Mouse (Mus musculus) ZHBTc4 (cell line): Measurements from ENCODE around the gene Il6st.

Source experiments
- DNase-seq: peaks from one replicate; pipeline ENCODE4 v3.0.0-alpha.2; 2011; ENCODE audit warnings: low read depth, low spot score

Il6st gene

DNA sequence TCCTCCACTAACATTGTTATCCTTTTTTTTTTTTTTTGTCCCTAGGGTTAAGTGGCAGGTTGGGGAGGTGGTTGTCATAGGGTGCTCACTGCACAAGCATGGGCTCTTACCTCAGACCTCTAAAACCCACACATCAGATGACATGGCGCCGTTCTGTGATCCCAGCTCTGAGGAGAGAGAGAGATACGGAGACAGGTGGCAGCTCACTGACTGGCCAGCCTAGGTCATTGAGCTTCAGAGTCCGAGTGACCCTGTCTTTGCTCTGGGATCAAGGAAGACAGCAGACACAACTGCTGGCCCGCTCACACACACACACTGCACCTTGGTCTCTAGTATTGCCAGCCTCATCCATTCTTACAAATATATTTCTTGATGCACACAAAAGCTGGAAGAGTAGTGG lies 18.7 kb downstream of the Il6st start:
- DNase-seq: no peak

DNA sequence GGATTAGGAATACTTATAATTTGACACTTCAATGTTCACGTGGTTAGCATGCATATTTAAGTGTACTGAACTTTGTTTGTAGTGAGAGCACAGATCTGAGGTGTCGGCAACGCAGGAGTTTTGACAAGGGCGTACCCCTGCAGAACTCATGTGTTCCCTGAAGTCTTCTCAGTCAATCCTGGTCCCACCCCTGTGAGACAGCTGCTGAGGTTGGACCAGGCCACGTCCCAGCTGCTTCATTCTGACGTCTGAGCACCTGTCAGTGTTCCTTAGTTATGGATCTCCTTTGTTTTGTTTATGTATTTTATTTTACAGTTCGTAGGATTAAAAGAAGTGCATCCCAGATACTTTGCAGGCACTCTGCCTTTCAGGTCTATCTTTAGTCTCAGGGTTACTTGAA lies 19.1 kb downstream of the Il6st start:
- DNase-seq: no peak

DNA sequence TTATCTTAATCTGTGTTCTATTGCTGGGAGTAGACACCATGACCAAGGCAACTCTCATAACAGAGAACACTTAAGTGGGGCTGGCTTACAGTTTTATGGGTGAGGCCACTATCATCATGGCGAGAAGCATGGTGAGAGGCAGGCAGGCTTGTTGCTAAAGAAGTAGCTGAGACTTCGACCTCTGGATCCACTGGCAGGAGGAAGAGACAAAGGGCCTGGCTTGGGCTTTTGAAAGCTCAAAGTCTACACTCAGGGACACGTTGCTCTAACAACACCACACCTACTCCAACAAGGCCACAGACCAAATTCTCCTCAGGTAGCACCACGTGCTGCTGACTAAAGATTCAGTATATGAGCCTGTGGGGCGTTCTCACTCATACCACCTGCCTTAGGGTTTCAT lies 22.4 kb downstream of the Il6st start:
- peak; percentile 29 for DNase-seq

DNA sequence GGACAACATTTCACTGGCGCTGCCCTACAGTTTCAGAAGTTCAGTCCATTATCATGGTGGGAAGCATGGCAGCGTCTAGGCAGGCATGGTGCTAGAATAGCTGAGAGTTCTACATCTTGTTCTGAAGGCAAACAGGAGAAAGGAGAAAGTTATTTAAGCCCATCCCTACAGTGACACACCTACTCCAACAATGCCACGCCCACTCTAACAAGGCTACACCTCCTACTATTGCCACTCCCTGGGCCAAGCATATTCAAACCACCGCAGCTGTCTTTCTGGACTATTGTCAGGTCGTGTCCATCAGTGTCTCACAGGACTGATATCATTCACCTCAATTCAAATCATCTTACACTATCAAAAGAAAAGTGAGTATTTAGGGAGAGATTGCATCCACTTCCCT lies 22.8 kb downstream of the Il6st start:
- DNase-seq: peak; percentile 70

DNA sequence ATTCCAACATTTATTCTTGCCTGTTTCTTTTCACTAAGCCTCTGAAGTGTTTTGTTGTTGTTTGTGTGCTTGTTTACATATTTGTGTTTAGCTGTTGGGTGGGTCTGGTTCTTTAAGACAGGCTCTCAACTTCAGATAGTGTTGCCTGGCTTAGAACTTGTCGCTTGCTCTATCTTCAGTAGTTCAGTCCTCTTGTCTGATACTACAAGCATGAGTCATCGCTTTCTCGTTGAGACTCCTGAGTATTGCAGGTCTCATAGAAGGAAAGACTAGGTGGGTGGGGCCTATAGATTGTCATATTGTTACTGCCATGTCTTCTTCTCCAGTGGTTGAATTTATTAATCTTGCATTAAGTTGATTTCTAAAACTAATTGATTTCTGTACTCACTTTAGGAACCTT lies 26.2 kb downstream of the Il6st start:
- DNase-seq: no peak

DNA sequence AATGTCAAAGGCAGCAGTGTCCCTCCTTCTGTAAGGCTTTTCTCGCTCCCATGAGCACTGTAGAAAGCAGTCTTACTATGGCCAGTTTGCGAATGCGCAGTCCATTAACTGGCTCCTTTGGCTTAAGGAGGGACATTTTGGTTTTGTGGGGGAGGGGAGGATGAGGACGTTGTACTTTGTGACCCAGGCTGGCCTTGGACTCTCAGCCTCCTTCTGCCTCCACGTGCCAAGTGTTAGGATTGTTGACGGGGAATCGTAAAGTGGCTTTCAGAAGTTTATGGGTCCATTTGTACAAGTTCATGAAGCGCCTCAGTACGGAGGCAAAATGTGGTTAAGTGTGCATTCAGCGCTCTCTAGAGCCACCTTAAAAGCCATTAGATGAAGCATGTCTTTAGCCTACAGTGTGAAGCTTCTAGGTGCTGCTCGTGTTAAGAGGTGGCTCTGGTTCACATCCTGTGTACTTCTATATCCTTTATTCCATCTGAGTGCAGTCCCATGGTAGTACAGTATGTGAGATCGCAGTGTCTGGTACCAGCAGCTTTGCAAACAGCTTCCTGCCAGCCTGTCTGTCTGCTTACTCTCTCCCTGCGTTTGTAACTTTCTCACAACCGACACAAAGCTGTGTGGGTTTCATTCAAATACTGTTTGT lies 27.9 kb downstream of the Il6st start:
- DNase-seq: no peak

DNA sequence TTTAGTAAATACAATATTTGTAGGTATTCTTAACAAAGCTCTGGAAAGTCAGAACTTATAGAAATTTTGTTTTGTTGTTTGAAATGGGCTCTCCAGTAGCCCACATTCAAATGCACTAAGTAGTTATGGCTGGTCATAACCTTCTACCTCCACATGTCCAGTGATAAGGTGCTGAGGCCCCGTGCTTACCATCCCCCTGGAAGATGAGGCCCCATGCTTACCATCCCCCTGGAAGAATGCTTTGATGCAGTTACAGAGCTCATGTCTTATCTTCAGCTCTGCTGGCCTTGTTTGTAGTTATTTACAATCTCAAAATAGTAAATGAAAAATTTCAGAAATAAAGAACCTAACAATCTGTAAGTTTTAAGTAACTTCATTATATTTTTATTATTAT lies 28.4 kb downstream of the Il6st start:
- no peak for DNase-seq

DNA sequence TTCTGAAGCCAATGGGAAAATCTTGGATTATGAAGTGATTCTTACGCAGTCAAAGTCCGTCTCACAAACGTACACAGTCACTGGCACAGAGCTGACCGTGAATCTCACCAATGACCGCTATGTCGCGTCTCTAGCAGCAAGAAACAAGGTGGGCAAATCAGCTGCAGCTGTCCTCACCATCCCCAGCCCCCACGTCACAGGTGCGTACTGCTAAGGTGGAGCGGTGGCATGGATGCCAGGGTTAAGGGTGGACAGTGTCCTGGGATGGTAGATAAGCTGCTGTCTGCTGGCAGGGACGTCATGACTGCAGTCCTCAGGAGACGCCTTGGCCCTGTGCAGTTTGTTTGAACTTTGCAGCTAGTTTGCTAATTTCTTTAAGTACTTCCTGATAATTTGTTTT lies 30.7 kb downstream of the Il6st start:
- DNase-seq: no peak

DNA sequence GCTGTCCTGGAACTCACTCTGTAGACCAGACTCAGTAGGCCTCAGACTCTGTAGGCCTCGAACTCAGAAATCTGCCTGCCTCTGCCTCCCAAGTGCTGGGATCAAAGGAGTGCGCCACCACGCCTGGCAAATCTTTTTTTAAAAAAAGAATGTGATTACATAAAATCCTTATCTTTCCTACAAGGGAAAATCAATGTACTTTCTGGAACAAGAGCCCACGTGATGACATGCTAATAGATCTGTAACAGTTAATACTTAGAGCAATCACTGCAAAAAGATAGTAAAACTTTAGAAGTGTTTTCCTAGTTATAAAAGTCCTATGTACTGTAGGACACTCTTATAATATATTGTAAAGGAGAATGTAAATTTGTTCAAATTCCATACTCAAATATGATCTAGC lies 36.2 kb downstream of the Il6st start:
- DNase-seq: no peak

DNA sequence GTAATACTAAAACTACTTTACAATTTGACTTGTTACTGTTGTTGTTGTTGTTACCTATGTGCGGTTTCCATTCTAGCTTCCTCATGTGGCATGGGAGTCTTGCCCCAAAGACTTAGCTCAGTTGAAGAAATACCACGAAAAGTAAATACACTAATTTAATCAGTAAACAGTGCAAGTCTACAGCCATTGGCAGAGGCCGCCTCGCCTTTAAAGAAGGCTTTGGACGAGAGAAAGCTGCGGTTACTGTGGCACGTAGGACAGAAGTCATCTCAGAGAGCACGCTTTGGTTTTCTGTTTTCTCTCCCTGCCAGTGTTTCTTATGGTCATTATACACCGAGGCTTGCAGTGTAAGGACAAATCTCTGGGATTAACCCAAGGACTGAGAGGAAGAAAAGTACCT lies 36.6 kb downstream of the Il6st start:
- no peak for DNase-seq

DNA sequence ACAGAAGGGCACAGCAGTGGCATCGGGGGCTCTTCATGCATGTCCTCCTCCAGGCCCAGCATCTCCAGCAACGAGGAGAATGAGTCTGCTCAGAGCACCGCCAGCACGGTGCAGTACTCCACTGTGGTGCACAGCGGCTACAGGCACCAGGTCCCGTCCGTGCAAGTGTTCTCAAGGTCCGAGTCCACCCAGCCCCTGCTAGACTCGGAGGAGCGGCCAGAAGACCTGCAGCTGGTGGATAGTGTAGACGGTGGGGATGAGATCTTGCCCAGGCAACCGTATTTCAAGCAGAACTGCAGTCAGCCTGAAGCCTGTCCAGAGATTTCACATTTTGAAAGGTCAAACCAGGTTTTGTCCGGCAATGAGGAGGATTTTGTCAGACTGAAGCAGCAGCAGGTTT lies 40.0 kb downstream of the Il6st start:
- no peak for DNase-seq

DNA sequence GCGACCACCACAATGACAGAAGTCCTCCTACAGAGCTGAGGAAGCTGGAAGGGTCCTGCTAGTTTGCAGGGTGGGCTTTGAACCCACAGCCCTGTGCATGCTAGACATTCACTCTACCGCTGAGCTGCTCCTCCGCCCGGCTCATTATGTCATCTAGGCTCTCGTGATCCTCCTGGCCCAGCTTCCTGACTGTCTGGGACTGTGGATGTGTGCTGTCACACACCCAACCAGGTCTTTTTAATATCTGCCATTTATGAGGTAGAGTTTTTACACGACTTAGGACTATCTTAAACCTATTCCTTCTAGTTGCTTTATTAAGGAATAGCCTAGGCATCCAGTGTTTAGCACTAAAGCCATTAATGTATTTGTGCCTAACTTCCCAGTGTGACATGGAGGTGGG lies 41.6 kb downstream of the Il6st start:
- DNase-seq: no peak

DNA sequence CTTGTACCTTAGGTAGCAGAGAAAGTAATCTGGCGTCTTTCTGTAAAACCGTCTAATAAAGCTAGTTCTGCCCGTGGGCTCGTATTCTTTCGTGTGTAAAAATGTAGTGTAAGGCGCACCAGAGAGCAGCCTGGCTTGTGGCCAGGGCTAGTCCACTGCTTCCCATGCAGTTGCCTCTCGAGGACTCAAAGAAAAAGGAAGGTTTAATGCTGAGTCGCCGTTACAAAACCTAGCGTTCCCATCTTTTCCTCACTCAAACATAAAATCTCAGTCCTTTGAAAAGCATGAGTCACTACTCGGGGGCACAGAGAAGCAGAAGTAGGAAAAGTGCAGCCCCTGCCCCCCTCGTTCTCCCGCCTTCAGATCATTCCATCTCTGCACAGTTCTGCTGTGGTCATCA lies 42.9 kb downstream of the Il6st start:
- no peak for DNase-seq

DNA sequence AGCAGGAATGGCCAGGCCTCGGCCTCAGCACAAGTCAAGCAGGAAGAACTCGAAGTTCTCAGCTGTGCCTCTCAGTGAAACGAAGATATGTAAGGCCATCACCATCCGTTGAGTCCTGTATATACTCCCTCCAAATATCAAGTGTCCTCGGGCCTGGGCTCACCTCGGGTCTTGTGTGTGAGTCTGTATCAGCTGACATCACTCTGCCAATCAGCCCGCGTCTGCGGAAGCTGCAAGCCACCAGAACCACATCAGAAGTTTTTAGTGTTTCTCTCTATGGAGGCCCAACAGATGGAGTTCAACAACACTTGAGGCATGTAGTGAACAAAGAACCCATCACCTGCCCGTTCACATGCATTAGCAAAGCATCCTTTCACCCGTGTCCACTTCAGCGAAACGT lies 43.8 kb downstream of the Il6st start:
- no peak for DNase-seq

DNA sequence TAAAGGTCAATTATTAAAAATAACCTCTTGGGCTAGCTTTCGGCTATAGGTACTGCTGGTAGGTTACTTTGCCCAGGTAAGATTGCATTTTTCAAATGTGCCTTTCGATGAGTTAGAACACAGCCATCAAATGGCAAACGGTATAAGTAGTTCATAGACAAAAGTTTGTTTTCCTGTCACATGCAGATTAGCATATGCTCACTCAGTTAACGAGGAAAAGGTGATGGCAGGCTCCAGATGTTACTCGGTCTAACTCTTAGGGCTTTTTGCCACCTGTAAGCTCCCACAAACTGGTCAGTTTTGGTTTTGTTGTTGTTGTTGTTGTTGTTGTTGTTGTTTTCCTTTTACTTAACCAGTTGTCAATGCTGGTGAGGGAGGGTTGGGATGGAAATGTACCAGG lies 44.6 kb downstream of the Il6st start:
- DNase-seq: no peak

DNA sequence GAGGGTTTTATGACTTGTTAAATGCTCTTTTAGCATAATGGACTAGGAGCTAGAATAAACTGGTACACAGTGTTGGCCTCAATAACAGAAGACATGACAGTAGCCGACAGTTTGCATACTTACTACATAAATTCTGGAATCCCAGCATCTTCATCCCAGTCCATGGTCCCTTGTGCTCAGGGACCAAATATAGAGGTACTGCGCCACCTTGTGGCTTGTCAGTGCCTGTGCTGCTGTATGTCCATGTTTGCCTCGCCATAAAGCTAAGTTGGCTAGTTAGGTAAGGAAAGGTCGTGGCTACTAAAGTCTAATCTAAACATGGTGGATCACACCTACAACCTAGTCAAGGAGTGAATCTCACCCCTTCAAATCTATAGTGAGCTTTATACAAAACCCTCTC lies 45.6 kb downstream of the Il6st start:
- peak; percentile 83 for DNase-seq

DNA sequence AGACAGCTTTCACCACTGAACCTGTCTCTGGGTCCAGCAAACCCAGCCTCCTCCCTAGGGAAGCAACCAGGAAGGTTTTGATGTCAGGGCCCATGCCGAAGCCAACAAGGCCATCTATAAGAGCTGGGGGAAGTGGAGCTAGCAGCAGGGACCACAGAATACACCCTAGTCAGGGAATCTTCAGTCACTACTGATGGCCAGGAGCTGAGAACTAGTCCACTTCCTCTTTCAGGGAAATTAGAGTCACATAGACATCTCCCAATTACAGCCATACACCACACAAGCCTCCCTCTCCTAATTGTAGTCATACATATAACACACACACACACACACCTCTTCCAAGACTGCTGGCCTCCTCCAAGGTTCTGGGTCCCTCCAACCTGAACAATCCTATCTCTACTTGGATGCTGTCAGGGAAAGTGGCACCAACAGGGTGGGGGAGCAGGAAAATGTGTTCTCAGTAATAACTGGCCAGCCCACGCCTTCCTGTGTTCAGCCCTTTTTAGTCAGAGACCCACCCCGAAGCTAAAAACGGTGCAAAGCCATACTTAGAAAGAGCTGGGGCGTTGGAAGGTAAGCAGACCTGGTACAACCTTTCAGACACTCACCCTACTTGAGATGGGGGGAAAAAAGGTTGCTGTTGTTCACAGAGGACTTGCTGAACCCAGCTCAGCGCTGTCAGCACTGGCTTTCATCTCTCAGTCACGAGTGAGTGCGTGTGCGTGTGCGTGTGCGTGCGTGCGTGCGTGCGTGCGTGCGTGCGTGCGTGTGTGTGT lies 46.8 kb downstream of the Il6st start:
- peak; percentile 38 for DNase-seq

DNA sequence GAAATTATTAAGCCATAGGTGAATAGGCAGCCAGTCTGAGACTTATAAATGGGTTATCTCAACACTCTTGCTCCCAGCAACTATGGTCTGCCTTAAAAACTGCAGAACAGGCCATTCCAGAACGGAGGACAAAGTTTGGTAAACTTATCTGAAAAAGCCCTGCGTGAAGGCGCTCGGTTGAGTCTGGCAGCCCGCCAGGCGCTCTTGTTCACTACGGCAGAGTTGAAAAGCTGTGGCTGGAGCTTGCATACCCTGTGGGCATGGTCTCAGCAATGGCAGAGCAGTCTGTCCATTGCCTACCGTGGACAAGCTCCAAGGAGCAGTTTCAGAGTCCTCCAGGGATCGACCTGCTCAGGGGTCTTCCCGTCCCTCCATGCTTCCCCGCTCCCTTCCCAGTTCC lies 47.4 kb downstream of the Il6st start:
- peak; percentile 39 for DNase-seq

DNA sequence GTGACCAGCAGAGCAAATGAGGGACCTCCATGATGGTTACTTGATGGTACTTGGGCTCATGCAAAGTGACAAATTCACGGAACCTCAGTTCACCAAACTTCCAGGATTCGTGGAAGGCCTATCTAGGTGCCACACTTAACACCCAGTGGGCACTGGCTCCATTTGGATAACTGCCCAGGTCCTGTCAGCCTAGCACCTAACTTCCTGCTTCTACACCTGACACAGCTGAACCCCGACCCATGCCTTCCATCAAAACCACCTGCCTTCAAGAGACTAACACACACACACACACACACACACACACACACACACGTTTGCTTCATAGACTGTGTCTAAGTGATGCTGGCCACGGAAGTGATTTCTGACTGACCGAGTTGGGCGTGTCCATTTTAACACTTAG lies 47.9 kb downstream of the Il6st start:
- no peak for DNase-seq

DNA sequence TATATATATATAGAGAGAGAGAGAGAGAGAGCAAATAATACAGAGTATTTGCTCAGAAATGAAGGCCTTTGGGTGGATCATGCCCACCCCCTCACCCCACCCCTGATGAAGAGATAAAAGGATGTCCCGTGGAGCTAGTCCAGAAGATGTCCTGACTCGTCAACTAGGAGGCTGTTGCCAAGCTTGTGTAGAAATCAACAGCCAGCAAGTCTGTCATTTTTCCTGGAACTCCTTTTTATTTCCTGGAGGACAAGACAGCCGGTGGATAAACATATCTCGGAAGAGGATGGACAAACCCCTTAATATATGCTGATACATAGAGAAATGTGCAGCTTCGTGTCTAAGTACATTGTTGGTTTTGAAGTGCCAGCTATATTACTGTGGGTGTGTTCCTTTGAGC lies 49.0 kb downstream of the Il6st start:
- DNase-seq: no peak

DNA sequence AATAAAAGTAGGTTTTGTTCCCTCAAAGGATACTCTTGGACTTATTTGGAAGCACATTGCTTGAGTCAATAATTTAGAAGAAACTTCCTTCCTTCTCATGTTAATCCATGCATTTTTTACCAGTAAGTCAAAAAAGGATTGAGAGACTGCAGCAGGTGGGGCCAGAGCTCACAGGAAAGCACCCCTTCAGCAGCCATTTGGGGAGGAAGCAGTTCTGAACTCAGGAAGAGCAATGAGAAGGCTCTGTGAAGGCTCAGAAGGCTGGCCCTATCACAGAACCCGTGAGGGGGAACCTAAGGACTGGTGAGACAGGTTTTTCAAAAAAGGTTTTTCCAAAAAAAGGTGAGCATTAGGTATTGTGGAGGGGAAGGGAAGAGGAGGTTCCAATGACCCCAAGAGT lies 50.7 kb downstream of the Il6st start:
- DNase-seq: no peak

DNA sequence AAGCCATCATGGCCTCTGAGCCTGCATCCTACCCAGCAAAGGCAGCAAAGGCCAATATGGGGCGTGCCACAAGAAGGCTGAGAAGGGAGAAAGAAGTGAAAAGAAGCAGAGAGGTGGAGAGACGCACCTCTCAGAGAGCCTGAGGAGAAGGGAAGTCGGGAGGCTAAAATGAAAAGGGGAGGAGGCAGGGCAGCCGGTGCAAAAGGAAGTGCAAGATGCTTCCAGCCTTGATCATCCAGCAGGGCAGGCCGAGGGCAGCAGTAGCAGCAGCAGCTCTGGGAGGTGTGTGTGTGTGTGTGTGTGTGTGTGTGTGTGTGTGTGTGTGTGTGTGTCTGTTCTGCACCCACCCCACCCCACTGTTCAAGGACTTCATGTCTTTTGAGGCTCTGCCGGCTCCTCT lies 58.4 kb downstream of the Il6st start:
- no peak for DNase-seq

DNA sequence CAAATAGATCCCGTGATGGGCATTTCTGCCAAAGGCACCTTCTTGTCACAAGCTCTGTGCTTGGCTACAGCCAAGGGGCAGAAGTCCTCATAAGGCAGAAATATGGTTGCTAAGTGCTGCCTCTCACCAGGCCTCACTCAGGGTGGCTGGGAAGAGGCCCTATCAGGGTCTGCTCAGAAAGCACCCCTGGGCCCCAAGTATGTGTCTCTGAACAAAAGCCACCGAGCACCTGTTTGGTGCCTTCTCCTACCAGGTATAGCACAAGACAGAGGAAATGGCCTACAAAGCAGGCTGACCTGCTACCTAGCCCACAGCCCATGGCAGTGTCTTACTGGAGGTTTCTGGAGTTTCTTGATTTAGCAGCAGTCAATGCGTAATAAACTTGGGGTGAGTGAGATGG lies 59.0 kb downstream of the Il6st start:
- no peak for DNase-seq
